Mouse (Mus musculus): Measurements from ENCODE around the gene Ada. TPM values are rescaled to one million over a fixed set of nuclear protein-coding genes. Genes with fewer than 3 reads are reported as not detected.

Ada gene
- polyA plus RNA-seq, 1 experiment = 0.69 TPM

- no peak overlapping the region for H3K4me3 ChIP-seq (ENCODE audit: insufficient read depth, low read length)
- H3K4me1 ChIP-seq (ENCODE audit: control insufficient read depth, insufficient read depth, low read length) = peaks cover 14% of the 10 kb centered on the region
- H3K27ac ChIP-seq (ENCODE audit: insufficient read depth, low read length) = peak overlapping the region; percentile 69
- TF ChIP-seq CTCF (IDR thresholded peaks at IDR 0.05; ENCODE audit: extremely low read depth, insufficient read depth, low read length) = no peak
- no peak for TF ChIP-seq POLR2A (IDR thresholded peaks at IDR 0.05; ENCODE audit: extremely low read depth, insufficient read depth, low read length)
Measured at GRCm38 (mm10) chr2:163703599-163704260, 46.3 kb downstream of the Ada start.

DNA sequence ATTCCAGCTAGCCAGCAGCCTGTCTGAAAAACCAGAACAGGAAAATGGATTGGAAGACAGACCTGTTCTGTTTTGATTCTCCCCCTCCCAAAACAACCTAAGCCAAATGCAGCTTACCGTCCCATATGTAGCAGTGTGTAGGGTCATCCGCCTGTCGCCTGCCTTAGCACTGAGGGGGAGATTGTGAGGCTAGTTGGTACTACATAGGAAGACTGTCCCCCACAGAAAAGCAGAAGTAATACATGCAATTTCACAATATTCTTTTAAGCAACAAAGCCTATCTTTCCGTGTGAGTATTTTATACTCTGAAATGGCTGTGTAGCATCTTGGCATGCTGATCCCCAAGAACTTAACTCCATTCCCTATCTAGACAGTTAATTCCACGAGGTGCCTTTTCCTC, 47.1 kb downstream of the Ada start:
- Histone ChIP-seq H3K4me1 (ENCODE audit: control insufficient read depth, insufficient read depth, low read length) (peaks cover 16% of the 10 kb centered on the region), H3K27ac (ENCODE audit: insufficient read depth, low read length) (peak overlapping the region; percentile 27), H3K4me3 (ENCODE audit: insufficient read depth, low read length) (no peak overlapping the region)
- no peak for TF ChIP-seq CTCF (IDR thresholded peaks at IDR 0.05; ENCODE audit: extremely low read depth, insufficient read depth, low read length)
- no peak for TF ChIP-seq POLR2A (IDR thresholded peaks at IDR 0.05; ENCODE audit: extremely low read depth, insufficient read depth, low read length)

- no peak overlapping the region for H3K4me3 ChIP-seq (ENCODE audit: insufficient read depth, low read length)
- H3K4me1 ChIP-seq (ENCODE audit: control insufficient read depth, insufficient read depth, low read length) = peaks cover 19% of the 10 kb centered on the region
- peak overlapping the region; percentile 27 for H3K27ac ChIP-seq (ENCODE audit: insufficient read depth, low read length)
- no peak for TF ChIP-seq CTCF (IDR thresholded peaks at IDR 0.05; ENCODE audit: extremely low read depth, insufficient read depth, low read length)
- no peak for TF ChIP-seq POLR2A (IDR thresholded peaks at IDR 0.05; ENCODE audit: extremely low read depth, insufficient read depth, low read length)
Measured at GRCm38 (mm10) chr2:163702431-163702830, 47.6 kb downstream of the Ada start.

DNA sequence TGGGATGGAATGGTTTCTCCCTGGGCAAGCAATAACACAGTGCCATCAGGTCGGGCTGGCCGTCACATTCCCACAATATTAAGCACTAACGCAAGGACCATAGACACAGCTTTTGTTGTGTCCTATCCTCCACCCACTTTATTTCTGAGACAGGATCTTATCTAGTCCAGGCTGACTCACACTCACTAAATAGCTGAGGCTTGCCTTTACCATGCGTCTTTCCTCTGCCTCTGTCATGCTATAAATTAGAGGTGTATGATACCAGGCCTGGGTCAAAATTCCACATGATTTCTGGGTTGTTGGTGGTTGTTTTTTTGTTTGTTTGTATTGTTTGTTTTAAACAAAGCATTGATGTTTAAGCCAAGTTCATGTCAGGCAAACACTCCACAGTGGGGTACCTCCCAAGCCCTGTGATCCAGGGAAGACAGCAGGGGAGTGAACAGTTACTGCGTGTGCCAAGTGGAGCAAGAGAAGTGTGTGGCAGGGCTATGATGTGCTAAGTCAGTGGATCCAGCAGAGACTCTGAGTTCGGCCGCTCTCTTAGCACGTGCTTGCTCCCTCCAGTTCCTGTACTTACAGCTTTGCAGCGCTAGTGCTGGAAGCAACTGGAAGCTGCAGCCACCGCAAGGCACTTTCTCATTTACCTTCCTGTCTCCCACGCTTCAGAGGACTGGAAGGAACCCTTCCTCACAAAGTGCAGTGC, 50.8 kb downstream of the Ada start:
- Histone ChIP-seq H3K27ac (ENCODE audit: insufficient read depth, low read length) (no peak overlapping the region), H3K4me1 (ENCODE audit: control insufficient read depth, insufficient read depth, low read length) (peaks cover 15% of the 10 kb centered on the region), H3K4me3 (ENCODE audit: insufficient read depth, low read length) (no peak overlapping the region)
- TF ChIP-seq CTCF (IDR thresholded peaks at IDR 0.05; ENCODE audit: extremely low read depth, insufficient read depth, low read length) (no peak), POLR2A (IDR thresholded peaks at IDR 0.05; ENCODE audit: extremely low read depth, insufficient read depth, low read length) (no peak)

GRCm38 (mm10) chr2:163697764-163698480, 52.1 kb downstream of the Ada start:
- H3K4me1 ChIP-seq (ENCODE audit: control insufficient read depth, insufficient read depth, low read length) = peaks cover 15% of the 10 kb centered on the region
- no peak overlapping the region for H3K4me3 ChIP-seq (ENCODE audit: insufficient read depth, low read length)
- H3K27ac ChIP-seq (ENCODE audit: insufficient read depth, low read length) = peak overlapping the region; percentile 55; the same call in 1 of the 2 replicates
- no peak for TF ChIP-seq POLR2A (IDR thresholded peaks at IDR 0.05; ENCODE audit: extremely low read depth, insufficient read depth, low read length)
- no peak for TF ChIP-seq CTCF (IDR thresholded peaks at IDR 0.05; ENCODE audit: extremely low read depth, insufficient read depth, low read length)

DNA sequence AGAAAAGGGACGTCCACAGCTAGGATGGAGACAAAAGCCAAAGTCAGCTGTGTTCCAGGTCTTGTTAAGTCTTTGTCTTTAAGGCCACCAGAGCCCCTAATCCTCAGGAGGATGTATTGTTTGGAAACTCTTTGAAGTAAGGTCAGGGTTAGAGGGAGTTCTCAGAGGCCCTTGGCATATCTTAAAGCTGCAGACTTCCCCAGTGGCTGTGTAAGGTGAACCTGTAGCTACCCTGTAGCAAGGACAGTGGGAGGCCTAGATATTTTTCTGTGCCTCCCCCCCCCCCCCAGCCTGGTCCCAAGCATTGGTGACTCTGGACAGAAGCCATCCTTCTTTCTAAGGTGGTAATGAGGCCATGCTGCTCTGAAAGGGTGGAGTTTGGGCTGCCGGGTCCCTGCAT, 53.3 kb downstream of the Ada start:
- no peak overlapping the region for H3K4me3 ChIP-seq (ENCODE audit: insufficient read depth, low read length)
- TF ChIP-seq CTCF (IDR thresholded peaks at IDR 0.05; ENCODE audit: extremely low read depth, insufficient read depth, low read length) = no peak
- no peak for TF ChIP-seq POLR2A (IDR thresholded peaks at IDR 0.05; ENCODE audit: extremely low read depth, insufficient read depth, low read length)
- H3K27ac ChIP-seq (ENCODE audit: insufficient read depth, low read length) = peak overlapping the region; percentile 60; the same call in 1 of the 2 replicates
- peaks cover 11% of the 10 kb centered on the region for H3K4me1 ChIP-seq (ENCODE audit: control insufficient read depth, insufficient read depth, low read length)

DNA sequence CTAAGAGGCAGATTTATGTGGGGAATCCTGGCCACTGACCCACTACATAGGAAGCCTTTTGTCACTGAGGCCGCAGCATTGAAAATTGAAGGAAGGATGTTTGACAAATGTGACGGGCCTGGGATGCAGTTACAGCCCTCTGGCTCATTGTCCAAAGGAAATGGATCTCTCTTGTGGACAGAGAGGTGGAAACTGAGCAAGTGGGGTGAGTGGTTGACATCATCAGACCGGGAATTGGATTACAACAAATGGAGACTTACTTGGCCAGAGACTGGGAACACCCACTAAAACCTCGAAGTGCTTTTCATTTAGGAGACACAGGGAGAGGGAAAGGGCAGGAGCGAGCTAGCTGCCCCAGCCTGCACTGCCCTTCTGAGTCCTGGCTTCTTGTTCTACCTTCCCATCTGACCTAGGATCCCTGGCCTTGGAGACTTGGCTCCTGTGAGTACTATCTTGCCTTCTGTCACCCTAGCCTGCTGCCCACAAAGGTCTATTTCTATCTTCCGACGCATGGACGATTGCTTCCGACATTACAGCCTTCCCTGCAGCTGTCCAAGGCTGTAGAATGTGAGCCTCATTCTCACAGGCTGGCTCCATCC, 56.2 kb downstream of the Ada start:
- Histone ChIP-seq H3K27ac (ENCODE audit: insufficient read depth, low read length) (peak overlapping the region; percentile 52), H3K4me1 (ENCODE audit: control insufficient read depth, insufficient read depth, low read length) (peaks cover 21% of the 10 kb centered on the region), H3K4me3 (ENCODE audit: insufficient read depth, low read length) (no peak overlapping the region)
- TF ChIP-seq POLR2A (IDR thresholded peaks at IDR 0.05; ENCODE audit: extremely low read depth, insufficient read depth, low read length) (no peak), CTCF (IDR thresholded peaks at IDR 0.05; ENCODE audit: extremely low read depth, insufficient read depth, low read length) (no peak)

GRCm38 (mm10) chr2:163692873-163693612, 57.0 kb downstream of the Ada start:
- peaks cover 18% of the 10 kb centered on the region for H3K4me1 ChIP-seq (ENCODE audit: control insufficient read depth, insufficient read depth, low read length)
- peak overlapping the region; percentile 52 for H3K27ac ChIP-seq (ENCODE audit: insufficient read depth, low read length)

More at GRCm38 (mm10) chr2:163692873-163693612, 57.0 kb downstream of the Ada start:
- TF ChIP-seq CTCF (IDR thresholded peaks at IDR 0.05; ENCODE audit: extremely low read depth, insufficient read depth, low read length) (no peak), POLR2A (IDR thresholded peaks at IDR 0.05; ENCODE audit: extremely low read depth, insufficient read depth, low read length) (no peak)
- H3K4me3 ChIP-seq (ENCODE audit: insufficient read depth, low read length) = no peak overlapping the region
